Mouse (Mus musculus) intestine, postnatal 0 days (tissue): ENCODE measurements around the gene Tiparp. TPM values are rescaled to one million over a fixed set of nuclear protein-coding genes. Genes with fewer than 3 reads are reported as not detected.

Experiments
- ATAC-seq: fragments of 200-750 bp; cut with Nextera tagmentation; 2 replicates; pipeline ENCODE4 v1.8.0; 2017; ENCODE audit warnings: mild to moderate bottlenecking, moderate TSS enrichment, moderate library complexity
- H3K27ac ChIP-seq: fragments of 300-500 bp; sonication (generic); 2 replicates; pipeline ENCODE4 v1.5.1; 2014; ENCODE audit warnings: mild to moderate bottlenecking, low read depth, low read length, moderate library complexity
- H3K27me3 ChIP-seq: fragments of 300-500 bp; sonication (generic); replicated peaks from 2 replicates; pipeline ENCODE4 v1.6.1; 2014; ENCODE audit warnings: low read length, mixed read lengths; ENCODE audit not compliant: control insufficient read depth, insufficient read depth
- H3K36me3 ChIP-seq: fragments of 300-500 bp; sonication (generic); 2 replicates; pipeline ENCODE4 v1.6.1; 2014; ENCODE audit warnings: mild to moderate bottlenecking, moderate library complexity; ENCODE audit not compliant: control insufficient read depth, insufficient read depth
- H3K4me1 ChIP-seq: fragments of 300-500 bp; sonication (generic); replicated peaks from 2 replicates; pipeline ENCODE4 v1.6.1; 2014; ENCODE audit warnings: antibody characterized with exemption, low read length, mixed read lengths; ENCODE audit not compliant: control insufficient read depth, insufficient read depth
- H3K4me2 ChIP-seq: fragments of 300-500 bp; sonication (generic); replicated peaks from 2 replicates; pipeline ENCODE4 v1.6.1; 2014; ENCODE audit warnings: low read depth, mild to moderate bottlenecking, moderate library complexity
- H3K4me3 ChIP-seq: fragments of 300-500 bp; sonication (generic); 2 replicates; pipeline ENCODE4 v1.5.1; 2014; ENCODE audit warnings: low read depth, low read length
- H3K9ac ChIP-seq: fragments of 300-500 bp; sonication (generic); 2 replicates; pipeline ENCODE4 v1.6.1; 2014; ENCODE audit warnings: mild to moderate bottlenecking, low read depth, low read length
- H3K9me3 ChIP-seq: fragments of 300-500 bp; sonication (generic); 2 replicates; pipeline ENCODE4 v1.6.1; 2016; ENCODE audit warnings: mixed run types; ENCODE audit not compliant: control insufficient read depth
- CTCF ChIP-seq: sonication (generic); IDR thresholded peaks from 2 replicates; pipeline ENCODE4 v1.5.1; 2016; ENCODE audit warnings: low read depth, mild to moderate bottlenecking, control low read depth, antibody characterized with exemption, moderate library complexity
- WGBS: fragments of 180-500 bp; shearing (Covaris S2); extraction: QIAGEN DNeasy Blood & Tissue Kit; methylation state at CpG from one replicate; pipeline ENCODE4 v1.1.7; 2014; 5-methylcytosine and 5-hydroxymethylcytosine counted together
- polyA plus RNA-seq: library from polyadenylated mRNA; unstranded; fragments of >200 nt; fragmentation: Nextera tagmentation; extraction: Ambion mirVana; gene quantifications from 2 replicates; pipeline ENCODE4 v1.2.1, GENCODE M21; 2015

Gene Tiparp
- polyA plus RNA-seq, 1 experiment from 2014 or later = 26.6 TPM

DNA sequence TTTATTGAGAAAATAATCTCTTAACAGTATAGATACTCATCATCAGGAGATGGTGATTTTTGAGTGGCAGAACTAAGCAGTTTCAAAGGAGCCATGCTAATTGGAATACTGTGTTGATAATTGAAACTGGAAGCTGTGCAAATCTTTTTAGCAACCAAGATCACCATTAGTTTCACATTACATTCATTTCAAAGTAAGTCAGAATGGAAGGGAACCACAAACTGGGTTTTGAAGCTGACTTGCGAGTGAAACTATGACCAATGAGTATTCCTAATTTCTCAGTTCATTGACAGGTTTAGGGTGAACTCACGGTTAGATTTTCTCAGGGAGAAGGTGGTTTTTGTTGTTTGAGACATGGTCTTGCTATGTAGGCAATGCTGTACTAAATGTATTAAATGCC lies 6.3 kb downstream of the Tiparp start:
- H3K27me3 ChIP-seq = no peaks in the 10 kb centered on the region
- no peak for TF ChIP-seq CTCF
- no peak for ATAC-seq
- no peak overlapping the region for H3K9ac ChIP-seq
- peaks cover 3% of the 10 kb centered on the region; the same call in 1 of the 2 replicates for H3K4me1 ChIP-seq
- no peak overlapping the region for H3K4me2 ChIP-seq
- H3K4me3 ChIP-seq = no peak overlapping the region
- H3K27ac ChIP-seq = no peak overlapping the region
- no peaks in the 10 kb centered on the region for H3K36me3 ChIP-seq
- H3K9me3 ChIP-seq = no peaks in the 10 kb centered on the region
- WGBS = 79% methylated on average over 2 of the region's 2 CpGs

DNA sequence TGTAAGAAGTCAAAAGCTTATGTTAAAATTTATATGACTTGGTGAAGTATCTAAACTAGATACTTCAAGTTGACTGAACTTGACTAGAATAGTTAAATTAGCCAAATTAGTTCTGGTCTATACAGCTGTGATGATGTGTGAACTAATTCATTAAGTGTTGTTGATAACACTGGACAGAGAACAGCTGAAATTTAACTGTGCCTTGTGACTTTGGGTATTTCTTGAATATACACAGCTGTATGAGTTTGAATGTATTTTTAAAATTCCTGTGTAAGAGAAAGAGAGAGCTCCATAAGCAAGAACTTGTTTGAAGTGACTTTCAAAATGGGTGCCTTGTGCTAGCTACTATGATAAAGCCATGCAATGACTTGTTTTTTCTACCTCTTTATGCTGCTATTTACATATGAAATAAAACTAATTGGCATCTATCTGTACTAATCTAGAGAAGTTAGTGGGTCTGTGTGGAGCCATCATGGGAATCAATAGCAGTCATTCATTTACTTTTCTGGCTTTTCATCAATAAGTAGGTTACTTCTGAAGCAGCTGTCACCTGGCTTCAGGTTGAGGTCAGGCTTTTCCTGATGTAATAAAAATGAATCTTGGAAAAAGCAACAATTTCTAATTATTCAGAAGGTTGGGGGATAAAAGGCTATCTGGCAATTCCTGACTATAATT lies 7.0 kb downstream of the Tiparp start:
- H3K4me2 ChIP-seq = 0 out of 2 replicates have a peak overlapping the region, but pooled peaks have one; percentile 9
- H3K9ac ChIP-seq = no peak overlapping the region
- TF ChIP-seq CTCF = no peak
- H3K27me3 ChIP-seq = no peaks in the 10 kb centered on the region
- H3K4me3 ChIP-seq = no peak overlapping the region
- ATAC-seq = no peak
- no peak overlapping the region for H3K27ac ChIP-seq
- H3K4me1 ChIP-seq = peaks cover 3% of the 10 kb centered on the region; the same call in 1 of the 2 replicates
- no peaks in the 10 kb centered on the region for H3K9me3 ChIP-seq
- no peaks in the 10 kb centered on the region for H3K36me3 ChIP-seq

DNA sequence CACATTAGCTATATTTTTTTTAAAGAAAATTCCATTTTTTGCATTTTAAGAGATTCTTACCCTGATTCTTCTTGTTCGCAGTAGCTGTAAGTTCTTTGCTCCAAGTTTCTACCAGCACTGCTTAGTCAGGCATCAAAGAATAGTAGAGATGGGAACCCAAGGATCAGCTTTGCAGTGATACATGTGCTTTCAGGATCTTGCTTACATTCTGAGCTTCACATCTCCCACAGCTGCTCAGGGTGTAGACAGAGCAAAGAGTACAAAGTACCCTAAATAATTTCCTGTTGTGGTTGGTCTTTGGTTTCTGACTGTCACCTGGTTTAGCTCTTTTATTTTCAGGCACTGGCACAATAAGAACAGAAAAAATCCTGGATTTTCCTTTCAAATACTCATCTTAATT lies 9.1 kb downstream of the Tiparp start:
- WGBS = 61% methylated on average over 1 of the region's 1 CpGs
- Histone ChIP-seq H3K27ac (no peak overlapping the region), H3K9me3 (no peaks in the 10 kb centered on the region), H3K27me3 (no peaks in the 10 kb centered on the region), H3K36me3 (no peaks in the 10 kb centered on the region), H3K4me1 (peaks cover 3% of the 10 kb centered on the region; the same call in 1 of the 2 replicates), H3K4me3 (no peak overlapping the region), H3K4me2 (0 out of 2 replicates have a peak overlapping the region, but pooled peaks have one; percentile 18), H3K9ac (no peak overlapping the region)
- TF ChIP-seq CTCF = no peak
- ATAC-seq = no peak

DNA sequence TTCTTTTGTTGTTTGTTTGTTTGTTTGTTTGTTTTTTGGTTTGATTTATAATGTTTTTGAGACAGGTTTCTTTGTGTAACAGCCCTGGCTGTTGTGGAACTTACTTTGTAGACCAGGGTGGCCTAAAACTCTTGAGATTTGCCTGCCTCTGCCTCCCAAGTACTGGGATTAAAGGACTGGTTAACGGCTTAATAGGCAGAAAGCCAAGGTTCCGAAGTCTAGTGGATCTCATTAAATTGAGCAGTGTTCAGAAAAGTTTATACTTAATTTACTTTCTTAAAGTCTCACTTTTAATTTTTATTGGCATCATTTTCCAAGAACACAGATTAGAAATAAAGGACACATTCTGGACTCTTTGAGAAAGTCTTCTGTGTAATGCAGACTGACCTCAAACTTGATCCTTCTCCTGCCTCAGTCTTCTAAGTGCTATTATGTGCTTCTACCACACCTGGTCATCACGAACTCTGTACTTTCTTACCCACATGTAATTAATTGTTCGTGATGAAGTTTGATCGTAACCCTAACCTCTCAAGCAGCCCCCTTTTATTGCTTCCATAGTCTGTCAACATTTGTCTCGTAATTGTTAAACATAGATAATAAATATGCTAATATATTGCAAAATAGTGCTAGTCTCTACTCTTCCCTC lies 12.8 kb downstream of the Tiparp start:
- Histone ChIP-seq H3K27ac (peak overlapping the region; percentile 50), H3K4me3 (no peak overlapping the region), H3K9ac (no peak overlapping the region), H3K9me3 (no peaks in the 10 kb centered on the region), H3K27me3 (no peaks in the 10 kb centered on the region), H3K36me3 (no peaks in the 10 kb centered on the region), H3K4me2 (peak overlapping the region; percentile 18), H3K4me1 (0 out of 2 replicates have a peak, but pooled peaks cover 3% of the 10 kb centered on the region)
- ATAC-seq = peak; percentile 64
- 41% methylated on average over 6 of the region's 6 CpGs for WGBS
- no peak for TF ChIP-seq CTCF

DNA sequence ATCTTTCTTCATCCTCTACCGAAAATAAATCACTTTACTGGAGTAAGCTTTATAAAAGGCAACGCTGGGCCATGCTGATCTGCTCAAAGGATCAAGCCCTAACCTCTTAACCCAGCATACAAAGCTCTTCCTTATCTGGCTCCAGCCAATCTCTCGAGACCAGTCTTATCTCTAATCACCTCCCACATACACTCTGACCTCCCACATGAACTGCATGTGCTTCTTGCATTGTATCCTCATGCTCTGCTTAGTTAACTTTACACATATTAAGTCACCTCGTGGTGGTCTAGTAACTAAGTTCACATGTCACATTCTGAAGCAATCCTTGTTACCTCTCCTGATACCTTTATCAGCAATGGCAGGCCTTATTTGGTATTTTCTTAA lies 13.3 kb downstream of the Tiparp start:
- Histone ChIP-seq H3K9ac (no peak overlapping the region), H3K9me3 (no peaks in the 10 kb centered on the region), H3K27me3 (no peaks in the 10 kb centered on the region), H3K4me1 (0 out of 2 replicates have a peak, but pooled peaks cover 3% of the 10 kb centered on the region), H3K36me3 (no peaks in the 10 kb centered on the region), H3K4me2 (peak overlapping the region; percentile 18), H3K27ac (peak overlapping the region; percentile 50; the same call in 1 of the 2 replicates), H3K4me3 (no peak overlapping the region)
- no peak for TF ChIP-seq CTCF
- ATAC-seq = peak; percentile 94
- 19% methylated on average over 4 of the region's 4 CpGs for WGBS

DNA sequence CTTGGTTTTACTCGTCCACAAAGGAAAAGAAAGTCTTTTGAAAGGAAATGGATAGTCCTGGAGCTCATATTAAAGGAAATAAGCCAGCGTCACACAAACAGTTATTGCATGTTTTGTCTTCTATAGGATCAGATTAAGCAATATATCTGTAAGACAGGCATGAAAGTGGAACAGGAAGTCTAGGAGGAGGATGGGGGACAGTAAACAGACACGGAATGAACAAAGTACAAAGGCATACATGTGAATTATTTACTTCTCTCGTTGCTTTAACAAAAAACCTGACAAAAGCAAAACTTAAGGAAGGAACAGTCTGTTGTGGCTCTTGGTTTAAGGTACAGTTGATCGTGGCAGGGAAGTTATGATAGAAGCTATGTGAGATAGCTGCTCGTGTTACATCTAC lies 21.6 kb downstream of the Tiparp start:
- peak; percentile 86 for ATAC-seq
- Histone ChIP-seq H3K4me2 (no peak overlapping the region), H3K4me3 (no peak overlapping the region), H3K27me3 (no peaks in the 10 kb centered on the region), H3K9ac (no peak overlapping the region), H3K4me1 (no peaks in the 10 kb centered on the region), H3K27ac (no peak overlapping the region), H3K36me3 (peaks cover 10% of the 10 kb centered on the region; the same call in 1 of the 2 replicates), H3K9me3 (no peaks in the 10 kb centered on the region)
- TF ChIP-seq CTCF = no peak
- 28% methylated on average over 6 of the region's 6 CpGs for WGBS
